Mouse (Mus musculus) cerebellum, postnatal 4 days (tissue): ENCODE data around the gene Pigyl.
A peak's percentile ranks its signal among the peaks of the same experiment; 100 is the strongest.
"Not testable (repeated sequence)": the region's sequence is repeated elsewhere in the genome, so short reads cannot be mapped to it uniquely, and the experiment has no call there.

Experiments used
- DNase-seq, 2 experiments: peaks; one replicate each; pipeline ENCODE4 v3.0.0; 2022; ENCODE audit warnings: low spot score in 2 of 2, mixed read lengths in 1 of 2

Gene Pigyl

DNA sequence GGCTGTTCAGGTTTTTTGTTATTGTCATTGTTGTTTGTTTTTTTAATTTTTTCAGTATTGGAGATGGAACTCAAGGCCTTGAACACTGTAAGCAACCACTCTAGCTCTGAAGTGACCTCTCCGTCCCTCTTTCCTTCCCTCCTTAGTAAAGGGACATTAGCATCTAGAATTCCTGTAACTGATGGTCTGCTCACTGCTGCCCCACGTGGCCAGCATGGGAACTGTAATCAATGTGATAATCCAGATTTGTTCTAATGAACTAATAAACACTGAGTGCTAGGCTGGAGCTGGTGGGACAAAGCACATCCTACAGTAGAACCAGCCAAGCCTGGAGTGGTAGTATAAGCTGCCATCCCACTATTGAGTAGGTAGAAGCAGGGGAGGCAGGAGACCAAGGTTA lies 18.2 kb upstream of the Pigyl start:
- peak in 1 of 2 experiments; percentile 47 for DNase-seq

GRCm38 (mm10) chr9:22139746-22140145 lies 16.9 kb upstream of the Pigyl start:
- DNase-seq = no peak

DNA sequence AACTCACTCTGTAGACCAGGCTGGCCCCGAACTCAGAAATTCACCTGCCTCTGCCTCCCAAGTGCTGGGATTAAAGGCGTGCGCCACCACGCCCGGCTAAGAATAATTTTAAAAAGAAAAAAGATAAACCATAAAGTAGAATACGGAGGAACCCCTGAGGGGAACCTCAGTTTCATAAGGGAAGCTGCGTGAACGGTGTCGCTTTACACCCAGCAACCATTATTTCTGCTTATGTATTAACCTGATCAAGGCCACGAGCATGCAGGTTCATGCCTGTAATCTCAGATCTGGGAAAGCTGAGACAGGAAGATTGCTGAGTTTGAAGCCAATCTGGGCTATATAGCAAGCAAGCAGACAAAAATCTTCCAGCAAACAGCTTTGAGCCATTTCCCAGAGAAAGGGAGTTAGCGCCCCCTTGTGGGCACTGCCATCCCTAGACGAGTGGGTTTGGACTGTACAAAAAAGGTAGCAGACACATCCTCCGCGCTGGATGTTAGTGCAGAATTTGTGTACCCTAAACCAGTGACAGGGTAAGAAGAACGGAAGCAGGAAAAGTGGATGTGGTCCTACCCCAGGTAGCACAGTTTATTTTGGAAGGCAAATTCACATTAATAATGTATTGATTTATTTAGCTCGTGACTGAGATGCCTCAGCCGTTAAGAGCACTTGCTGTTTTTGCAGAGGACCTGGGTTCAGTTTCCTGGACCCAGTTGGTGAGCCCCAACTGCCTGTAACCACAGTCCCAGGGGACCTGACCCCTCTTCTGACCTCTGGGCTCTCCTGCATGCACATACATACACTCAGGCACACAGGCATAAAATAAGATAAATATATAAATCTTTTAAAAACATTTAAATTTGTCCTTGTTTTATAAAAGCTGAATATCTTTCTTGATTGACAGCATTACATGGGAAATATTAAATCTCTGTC lies 13.3 kb upstream of the Pigyl start:
- peak; percentile 82 to 91 for DNase-seq

DNA sequence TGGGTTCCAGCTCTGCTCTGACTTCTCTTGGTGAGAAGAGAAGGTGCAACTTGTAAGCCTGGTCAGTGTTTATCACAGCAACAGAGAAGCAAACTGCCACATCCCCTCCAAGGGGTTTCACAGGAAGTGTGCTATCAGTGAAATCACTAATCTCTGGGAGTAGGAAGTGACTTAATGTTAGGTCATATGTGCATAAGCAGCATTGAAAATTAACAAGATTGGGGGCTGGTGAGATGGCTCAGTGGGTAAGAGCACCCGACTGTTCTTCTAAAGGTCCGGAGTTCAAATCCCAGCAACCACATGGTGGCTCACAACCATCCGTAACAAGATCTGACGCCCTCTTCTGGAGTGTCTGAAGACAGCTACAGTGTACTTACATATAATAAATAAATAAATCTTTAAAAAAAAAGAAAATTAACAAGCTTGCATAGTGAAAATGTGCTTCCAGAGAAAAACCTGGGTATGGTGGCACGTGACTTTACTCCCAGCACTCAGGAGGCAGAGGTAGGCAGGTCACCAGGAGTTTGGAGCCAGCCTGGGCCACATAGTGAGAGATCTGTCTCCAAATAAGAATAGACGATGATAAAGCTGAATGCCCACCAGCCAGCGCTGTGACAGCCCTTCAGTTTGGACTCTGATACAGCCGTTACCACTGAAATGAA lies 12.2 kb upstream of the Pigyl start:
- DNase-seq = no peak

GRCm38 (mm10) chr9:22149426-22150248 lies 7.0 kb upstream of the Pigyl start:
- DNase-seq = no peak

DNA sequence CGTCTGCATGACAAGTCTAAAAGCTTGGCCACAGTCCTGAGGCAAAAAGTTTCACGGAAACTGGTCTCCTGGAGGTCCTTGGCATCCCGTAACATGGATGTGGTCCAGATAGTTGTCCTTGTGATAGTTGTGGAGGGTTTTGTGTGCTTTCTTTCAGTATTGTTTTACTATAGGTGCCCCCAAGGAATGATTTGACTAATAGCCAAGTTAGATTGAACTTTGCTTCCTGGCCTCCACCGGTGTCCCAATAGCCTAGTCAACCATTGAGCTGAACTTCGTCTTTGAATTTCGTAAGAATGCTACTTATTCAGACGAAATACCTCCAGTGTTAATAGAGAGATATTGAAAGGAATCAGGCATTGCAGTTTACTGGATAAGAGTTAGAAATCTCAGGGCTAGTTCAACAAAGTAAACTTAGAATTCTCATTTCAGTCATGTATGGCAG lies 6.4 kb upstream of the Pigyl start:
- DNase-seq = not testable (repeated sequence)

DNA sequence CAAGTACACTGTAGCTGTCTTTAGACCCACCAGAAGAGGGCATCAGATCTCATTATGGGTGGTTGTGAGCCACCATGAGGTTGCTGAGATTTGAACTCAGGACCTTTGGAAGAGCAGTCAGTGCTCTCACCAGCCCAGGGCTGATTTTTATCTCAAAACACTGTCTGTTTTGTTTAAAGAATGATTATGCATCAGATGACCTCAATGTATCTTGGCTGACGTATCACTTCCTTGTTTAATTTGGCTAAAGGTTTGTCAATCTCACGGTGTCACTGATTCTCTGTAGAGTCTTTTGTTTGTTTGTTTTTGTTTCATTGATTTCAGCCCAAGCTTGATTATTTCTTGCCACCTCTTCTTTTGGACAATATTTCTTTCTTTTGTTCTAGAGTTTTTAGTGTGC lies 5.7 kb upstream of the Pigyl start:
- no peak for DNase-seq

GRCm38 (mm10) chr9:22153810-22154209 lies 2.8 kb upstream of the Pigyl start:
- DNase-seq = no peak

DNA sequence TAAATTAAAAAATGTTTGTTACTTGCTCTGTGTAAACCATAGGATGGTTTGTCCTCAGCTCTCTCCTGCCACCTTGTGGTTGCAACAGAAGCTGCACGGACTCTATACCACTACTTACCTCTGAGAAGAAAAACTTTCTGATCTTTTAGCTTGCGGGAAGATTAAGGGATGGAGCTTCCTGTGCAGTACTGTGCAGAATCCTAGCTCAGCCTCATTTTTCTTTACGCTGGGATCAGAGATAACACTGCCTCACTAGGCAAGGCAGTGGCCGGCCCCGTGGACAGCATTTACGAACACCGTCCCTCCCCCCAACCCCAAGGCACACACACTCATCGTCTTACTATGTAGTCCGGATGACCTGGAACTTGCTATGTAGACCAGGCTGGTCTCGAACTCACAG lies 1.0 kb upstream of the Pigyl start:
- peak in 1 of 2 experiments; percentile 72 for DNase-seq

DNA sequence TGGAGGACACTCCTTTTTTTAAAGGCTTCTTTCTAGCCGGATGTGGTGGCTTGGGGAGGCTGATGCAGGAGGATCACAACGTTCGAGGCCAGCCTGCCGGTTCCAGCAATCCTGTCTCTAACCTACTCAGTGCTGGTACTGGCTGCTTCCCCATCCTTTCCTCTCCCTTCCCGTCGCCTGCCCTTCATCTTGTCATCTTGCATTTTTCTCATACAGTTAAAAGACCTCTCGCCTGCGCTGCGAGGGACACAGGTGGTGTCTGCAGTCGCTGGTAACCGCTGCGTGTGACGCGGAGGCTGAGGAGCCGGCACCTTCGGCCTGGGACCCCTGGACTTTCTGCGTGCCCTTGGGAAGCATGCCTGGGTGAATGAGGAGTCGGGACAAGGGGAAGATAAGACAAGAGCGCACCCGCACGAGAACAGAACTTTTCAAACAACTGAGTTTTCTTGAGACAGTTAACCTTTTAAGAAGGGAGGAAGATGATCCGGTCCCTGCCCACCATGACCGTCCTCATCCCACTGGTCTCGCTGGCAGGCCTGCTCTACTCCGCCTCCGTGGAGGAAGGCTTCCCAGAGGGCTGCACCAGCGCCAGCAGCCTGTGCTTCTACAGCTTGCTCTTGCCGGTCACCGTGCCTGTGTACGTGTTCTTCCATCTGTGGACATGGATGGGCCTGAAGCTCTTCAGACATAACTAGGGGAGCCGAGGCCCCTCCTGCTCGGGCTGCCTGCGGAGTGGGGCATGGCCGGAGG lies 1.0 kb downstream of the Pigyl start:
- DNase-seq = no peak

- DNase-seq = no peak
Observed at GRCm38 (mm10) chr9:22161299-22161698, 4.7 kb downstream of the Pigyl start.

DNA sequence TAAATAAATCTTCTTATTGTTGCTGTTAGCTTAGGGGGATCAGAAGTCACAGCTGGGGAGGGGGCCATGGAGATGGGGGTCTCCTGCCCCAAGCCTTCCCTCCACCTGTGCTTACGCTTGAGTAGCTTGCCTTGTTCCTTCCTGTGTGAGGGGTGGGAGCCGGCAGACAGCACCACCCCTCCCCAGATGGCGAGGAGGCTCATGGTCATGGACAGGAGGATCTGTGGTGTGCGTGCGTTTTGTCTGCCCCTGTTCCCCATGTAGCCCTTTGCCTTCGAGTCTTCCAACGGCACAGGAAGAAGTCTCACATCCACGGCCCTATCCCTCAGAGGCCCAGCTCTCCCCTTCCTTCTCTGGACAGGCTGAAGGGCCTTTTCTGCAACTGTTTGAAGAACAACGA lies 5.7 kb downstream of the Pigyl start:
- no peak for DNase-seq

GRCm38 (mm10) chr9:22162912-22163311 lies 6.3 kb downstream of the Pigyl start:
- DNase-seq = no peak

DNA sequence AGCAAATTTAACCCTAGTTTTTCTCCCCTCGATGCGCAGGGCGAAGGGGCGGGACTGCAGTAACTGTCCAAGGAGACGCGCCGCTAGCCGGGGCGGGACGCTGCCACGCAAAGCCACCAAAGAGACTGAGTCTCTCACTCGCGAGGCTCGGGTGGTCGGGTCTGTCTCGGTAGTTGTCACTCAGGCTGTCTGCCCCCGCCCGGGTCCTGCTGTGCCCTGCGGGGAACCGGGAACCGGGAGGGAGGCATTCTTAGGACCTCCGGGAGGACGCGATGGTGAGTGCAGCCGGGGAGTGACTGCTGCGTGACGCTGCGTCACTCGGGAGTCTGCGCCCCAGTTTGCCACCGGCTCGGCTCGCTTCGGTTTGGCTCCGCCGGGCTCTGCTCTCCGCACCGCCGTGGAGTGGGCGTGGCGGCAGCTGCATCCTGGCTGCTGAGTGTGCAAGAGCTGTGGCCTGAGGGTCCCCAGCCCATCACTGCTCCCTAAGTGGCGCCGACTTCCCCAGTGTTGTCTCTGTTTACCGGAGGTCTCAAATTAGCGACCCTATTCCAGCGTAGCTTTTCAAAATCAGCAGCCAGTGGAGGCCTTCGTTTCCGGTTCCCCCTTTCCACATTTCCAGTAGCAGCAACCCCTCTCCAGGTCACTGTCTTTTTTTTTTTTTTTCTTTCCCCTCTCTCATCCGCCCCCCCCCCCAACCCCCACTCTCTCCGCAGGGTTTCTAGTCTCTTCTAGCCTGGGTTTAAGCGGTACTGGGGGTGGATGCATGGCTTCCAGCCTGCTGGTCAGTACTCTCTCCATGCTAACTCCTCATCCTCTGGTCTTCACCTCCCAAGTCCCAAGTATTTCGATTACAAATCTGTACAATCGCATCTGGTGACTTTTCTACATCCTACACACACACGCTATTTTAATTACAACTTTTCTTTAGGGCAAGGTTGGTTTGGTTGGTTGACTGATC lies 8.3 kb downstream of the Pigyl start:
- DNase-seq = peak in 1 of 2 experiments; percentile 38

GRCm38 (mm10) chr9:22165964-22166363 lies 9.3 kb downstream of the Pigyl start:
- DNase-seq = no peak

DNA sequence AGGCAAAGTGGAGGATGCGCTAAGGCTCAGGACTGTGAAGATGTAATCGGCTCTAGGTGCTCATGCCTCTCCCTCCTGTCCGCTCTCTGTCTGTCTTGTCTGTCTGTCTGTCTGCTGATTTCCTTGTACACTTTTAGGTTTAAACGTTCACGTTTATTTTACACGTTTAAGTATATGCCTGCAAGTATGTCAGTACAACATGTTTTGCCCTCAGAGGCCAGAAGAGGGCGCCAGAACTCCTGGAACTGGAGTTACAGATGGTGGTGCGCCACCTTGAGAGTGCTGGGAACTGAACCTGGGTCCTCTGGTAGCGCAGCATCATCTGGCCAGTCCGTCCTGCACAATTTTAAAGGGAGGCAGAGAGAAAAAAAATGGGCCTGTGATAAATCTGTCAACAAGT lies 10.0 kb downstream of the Pigyl start:
- no peak for DNase-seq

DNA sequence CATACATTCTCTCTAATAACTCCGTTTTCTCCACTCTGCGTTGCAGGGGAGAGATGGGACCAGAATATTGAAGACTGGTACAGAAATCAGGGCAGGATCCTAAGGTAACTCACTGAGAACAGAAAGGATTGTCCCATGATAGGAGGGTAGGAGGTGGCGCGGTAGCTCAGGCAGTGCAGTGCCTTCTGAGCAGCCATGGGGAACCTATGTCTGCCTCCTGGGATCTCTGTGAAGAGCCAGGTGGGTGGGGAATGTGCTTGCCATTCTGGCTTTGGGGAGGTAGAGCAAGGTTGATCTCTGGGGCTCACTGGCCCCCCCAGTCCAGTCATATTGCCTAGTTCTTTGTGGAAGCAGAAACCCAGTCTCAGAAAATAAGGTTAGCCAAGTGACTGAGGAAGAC lies 11.1 kb downstream of the Pigyl start:
- no peak for DNase-seq

- DNase-seq = no peak
Observed at GRCm38 (mm10) chr9:22169327-22169726, 12.7 kb downstream of the Pigyl start.

DNA sequence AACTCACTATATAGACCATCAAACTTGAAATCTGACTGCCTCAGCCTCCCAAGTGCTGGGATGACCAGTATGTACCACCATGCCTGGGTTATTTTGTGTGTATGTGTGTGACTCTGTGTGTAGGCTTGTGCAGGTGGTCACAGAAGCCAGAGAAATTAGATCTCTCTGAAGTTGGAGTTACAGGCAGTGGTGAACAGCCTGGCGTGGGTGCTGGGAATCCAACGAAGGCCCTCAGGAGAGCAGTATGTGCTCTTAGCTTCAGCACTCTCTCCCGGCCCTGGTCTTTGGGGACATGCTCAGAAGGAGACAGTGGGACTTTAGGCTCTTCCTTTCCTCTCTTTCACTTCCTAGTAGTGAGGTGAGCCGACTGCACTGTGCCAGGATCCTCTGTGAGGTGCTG lies 15.7 kb downstream of the Pigyl start:
- DNase-seq = no peak

GRCm38 (mm10) chr9:22188025-22188611 lies 31.5 kb downstream of the Pigyl start, which contains the start of gene Zfp872:
Gene Zfp872, plus strand, starts transcription at chr9:22188090.
- peak; percentile 36 to 53 for DNase-seq
